Mouse (Mus musculus) ES-CJ7 (cell line): ENCODE results near the gene Hist1h2bj.

Experiments
- DNase-seq: peaks from one replicate; pipeline ENCODE4 v3.0.0; 2011; ENCODE audit warnings: low read depth, low spot score

Gene Hist1h2bj

GRCm38 (mm10) chr13:22014411-22014845 is 28.6 kb upstream of the Hist1h2bj start:
- DNase-seq: no peak

GRCm38 (mm10) chr13:22015479-22016450 is 27.2 kb upstream of the Hist1h2bj start:
- peak; percentile 91 for DNase-seq

GRCm38 (mm10) chr13:22019934-22020835 is 22.8 kb upstream of the Hist1h2bj start:
- DNase-seq: no peak

GRCm38 (mm10) chr13:22020901-22021339 is 22.1 kb upstream of the Hist1h2bj start:
- peak; percentile 75 for DNase-seq

DNA sequence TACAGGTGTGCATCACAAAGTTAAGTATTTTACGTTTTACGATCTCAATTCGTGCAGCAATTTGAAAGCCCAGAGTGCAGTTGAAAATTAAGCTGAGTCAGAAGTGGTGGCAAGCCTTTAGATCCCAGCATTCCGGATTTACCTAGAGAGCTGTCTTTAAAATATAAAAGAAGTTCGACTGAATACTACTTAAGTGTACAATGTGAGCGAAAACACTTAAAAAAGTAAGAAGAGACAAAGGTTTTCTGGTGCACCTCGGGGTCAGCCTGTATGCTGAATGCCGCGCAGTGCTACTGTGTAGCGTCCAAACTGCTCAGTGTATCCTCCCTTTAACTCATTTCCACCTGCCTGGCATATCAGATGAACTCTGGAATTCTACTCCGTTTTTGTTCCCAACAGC is 21.4 kb upstream of the Hist1h2bj start:
- no peak for DNase-seq

DNA sequence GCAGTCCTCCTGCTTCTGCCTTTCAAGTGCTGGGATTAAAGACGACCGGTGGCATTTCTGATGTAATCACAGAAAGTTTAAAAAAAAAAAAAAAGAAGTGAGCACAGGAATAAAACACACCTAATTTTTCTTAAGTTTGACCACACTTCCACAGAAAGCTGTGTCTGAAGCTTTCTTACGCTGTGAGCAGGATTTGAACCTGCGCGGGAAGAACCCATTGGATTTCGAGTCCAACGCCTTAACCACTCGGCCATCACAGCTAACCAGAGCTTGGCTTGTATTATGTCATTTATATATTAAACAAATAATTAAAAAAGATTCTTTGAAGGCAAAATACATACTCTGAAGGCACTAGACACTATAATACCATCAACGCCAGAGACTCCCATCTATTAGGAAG is 20.8 kb upstream of the Hist1h2bj start:
- peak; percentile 95 for DNase-seq

- DNase-seq: peak; percentile 78
These were observed 16.7 kb upstream of the Hist1h2bj start for GRCm38 (mm10) chr13:22026058-22027031.

DNA sequence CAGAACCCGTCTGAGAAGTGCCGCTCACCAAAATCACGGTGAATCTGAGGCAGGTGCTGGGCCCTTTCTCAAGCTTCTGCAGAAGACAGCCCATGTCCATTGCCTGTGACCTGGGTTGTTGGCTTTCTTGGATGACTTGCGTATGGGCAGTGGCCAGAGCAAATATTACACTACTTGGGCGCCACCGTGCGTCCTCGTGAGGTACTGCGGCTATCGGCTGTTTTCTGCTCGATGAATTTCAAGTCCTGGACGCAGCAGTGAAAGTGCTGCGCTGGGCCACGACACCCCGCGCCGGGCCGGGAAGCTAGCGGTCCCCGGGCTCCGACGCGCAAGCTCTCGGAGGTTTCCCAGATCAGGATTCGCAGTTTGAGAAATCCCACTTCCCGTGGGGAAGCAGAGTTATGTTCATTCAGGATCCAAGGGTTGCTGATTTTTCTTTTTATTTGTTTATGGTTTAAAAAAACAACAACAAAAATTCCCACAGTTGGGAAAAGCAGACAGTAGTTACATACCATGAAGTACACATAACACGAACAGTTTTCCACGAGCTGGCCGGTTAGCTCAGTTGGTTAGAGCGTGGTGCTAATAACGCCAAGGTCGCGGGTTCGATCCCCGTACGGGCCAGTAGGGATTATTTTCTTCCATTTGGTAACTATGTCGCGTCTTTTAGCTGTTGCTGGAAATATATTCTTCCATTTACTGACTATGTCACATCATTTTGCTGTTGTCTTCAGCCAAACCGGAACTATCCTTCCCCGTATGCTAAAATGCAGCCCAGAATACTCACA is 14.1 kb upstream of the Hist1h2bj start:
- peak; percentile 95 for DNase-seq

DNA sequence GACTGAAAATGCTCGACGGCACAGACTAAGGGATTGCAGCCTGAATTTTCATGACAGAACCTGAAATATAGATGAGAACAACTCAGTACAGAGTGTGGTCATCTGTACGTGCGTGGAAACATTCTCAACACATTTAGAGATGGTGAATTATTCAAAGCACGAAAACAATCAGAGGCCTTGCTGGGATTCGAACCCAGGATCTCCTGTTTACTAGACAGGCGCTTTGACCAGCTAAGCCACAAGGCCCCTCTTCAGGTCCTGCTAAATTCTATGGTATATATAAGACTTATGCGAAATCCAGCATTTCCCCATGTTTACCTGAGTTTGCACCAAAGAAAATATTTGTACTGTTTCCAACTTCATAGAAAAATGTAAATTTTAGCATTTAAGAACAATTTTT is 13.1 kb upstream of the Hist1h2bj start:
- peak; percentile 86 for DNase-seq

- DNase-seq: no peak
These were observed 12.5 kb upstream of the Hist1h2bj start for GRCm38 (mm10) chr13:22030493-22030892.

- peak; percentile 27 for DNase-seq
These were observed 9.1 kb upstream of the Hist1h2bj start for GRCm38 (mm10) chr13:22033741-22034442.

DNA sequence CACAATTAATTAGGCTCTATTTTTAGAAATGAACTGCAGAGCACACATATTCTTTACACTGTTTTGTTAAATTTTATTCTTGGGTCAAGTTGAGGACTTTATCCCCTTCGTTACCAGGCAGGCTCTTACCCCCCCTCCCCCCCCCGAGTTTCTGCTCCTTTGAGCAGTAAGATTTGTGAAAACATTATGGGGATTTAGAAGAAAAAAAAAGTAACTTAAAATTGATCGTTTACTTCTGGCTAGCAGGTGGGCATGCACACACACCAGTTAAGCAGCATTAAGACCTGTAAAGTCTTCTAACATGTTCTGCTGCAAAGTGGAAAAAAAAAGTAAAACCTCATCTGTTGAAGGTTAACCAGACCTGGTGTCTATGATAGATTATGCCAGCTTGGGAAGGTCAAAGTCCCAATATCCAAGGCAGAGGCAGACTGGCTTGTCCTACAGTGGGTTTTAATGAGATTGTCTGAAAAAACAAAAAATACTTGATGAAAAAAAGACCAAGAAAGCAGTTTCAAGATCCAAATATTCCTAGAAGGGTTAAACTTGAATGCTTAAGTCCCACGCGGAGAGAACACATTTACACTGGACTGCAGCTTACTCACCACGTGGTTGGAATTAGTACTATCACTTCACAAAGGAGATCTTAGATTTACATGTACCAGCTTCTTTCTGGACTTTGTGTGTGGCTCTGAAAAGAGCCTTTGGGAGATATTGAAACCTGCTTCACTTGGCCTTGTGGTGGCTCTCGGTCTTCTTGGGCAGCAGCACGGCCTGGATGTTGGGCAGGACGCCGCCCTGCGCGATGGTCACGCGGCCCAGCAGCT is 8.4 kb upstream of the Hist1h2bj start:
- DNase-seq: peak; percentile 65

DNA sequence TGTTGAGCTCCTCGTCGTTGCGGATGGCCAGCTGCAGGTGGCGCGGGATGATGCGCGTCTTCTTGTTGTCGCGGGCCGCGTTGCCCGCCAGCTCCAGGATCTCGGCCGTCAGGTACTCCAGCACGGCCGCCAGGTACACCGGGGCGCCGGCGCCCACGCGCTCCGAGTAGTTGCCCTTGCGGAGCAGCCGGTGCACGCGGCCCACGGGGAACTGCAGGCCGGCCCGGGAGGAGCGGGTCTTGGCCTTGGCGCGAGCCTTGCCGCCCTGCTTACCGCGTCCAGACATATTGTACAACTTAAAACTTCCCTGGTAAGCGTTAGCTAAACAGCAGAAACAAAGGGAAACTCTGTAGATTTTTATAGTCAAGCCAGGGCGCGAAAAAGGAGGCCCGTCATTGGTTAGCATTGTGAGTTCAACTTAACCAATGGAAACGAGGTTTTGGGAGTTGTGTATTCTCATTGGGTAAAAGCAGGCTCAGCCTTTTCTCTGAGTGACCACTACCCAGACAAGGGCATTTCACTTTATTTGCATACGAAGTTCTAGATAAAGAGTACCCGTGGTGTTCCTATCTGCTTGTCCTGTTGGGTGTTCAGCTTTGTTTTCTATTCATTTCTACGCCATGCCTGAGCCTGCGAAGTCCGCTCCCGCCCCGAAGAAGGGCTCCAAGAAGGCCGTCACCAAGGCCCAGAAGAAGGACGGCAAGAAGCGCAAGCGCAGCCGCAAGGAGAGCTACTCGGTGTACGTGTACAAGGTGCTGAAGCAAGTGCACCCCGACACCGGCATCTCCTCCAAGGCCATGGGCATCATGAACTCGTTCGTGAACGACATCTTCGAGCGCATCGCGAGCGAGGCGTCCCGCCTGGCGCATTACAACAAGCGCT is 7.5 kb upstream of the Hist1h2bj start, which contains the start of the genes Hist1h2ah and Hist1h2bk:
Gene Hist1h2ah (minus strand): TSS at position 302 of the 882 bp plus-strand sequence.
Gene Hist1h2bk (plus strand): TSS at position 604 of the 882 bp plus-strand sequence.
- DNase-seq: peak; percentile 99

- DNase-seq: peak; percentile 82
These were observed 6.7 kb upstream of the Hist1h2bj start for GRCm38 (mm10) chr13:22036149-22036956.

DNA sequence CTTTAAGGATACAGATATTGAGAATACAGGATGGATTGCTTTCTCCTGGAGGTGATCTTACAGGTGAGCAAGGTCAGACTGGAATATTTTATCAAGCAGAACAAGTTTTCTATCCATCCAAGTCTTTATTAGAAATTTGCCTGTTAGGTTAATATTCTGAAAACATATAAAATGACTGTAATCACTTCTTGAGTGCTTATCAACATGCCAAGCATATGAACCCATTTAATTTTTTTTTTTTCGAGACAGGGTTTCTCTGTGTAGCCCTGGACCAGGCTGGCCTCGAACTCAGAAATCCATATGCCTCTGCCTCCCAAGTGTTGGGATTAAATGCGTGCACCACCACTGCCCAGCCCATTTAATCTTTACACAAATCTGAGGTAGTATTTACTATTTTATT is 6.0 kb upstream of the Hist1h2bj start:
- no peak for DNase-seq

DNA sequence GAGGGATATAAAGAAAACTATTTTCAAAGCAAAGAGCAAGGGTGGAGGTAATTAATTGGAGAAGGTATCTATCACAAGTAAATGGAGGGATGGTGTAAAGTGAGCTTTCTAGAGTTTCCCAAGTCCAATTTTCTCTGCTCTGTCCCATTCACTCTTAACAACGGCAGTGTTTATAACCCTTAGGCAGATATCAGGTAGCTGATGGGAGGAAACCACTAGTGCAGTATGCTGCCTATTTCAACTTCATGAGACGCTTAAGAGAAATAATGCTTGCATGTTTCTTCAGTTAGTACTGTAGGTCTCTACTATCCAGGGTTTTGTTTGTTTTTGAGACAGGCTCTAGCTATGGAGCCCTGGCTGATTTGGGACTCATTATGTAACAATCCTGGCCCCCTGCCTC is 5.6 kb upstream of the Hist1h2bj start:
- DNase-seq: no peak
